Mouse (Mus musculus) limb, embryonic 11.5 days (tissue): ENCODE measurements around the gene Rprd1b. TPM values are rescaled to one million over a fixed set of nuclear protein-coding genes. Genes with fewer than 3 reads are reported as not detected.

ENCODE experiments used
- ATAC-seq: fragments of 200-750 bp; cut with Nextera tagmentation; 2 replicates; pipeline ENCODE4 v1.8.0; 2017; ENCODE audit warnings: low read depth; ENCODE audit not compliant: insufficient number of reproducible peaks, low FRiP score, low TSS enrichment
- DNase-seq: peaks from one replicate; pipeline ENCODE4 v3.0.0-alpha.2; 2015; ENCODE audit warnings: low spot score
- H3K27ac ChIP-seq: fragments of 300-500 bp; sonication (generic); replicated peaks from 2 replicates; pipeline ENCODE4 v1.5.1; 2014; ENCODE audit warnings: low read depth, mild to moderate bottlenecking, low read length
- H3K27me3 ChIP-seq: fragments of 300-500 bp; sonication (generic); 2 replicates; pipeline ENCODE4 v1.6.1; 2014; ENCODE audit warnings: mild to moderate bottlenecking, low read length, mixed read lengths; ENCODE audit not compliant: control insufficient read depth, insufficient read depth
- H3K36me3 ChIP-seq: fragments of 300-500 bp; sonication (generic); 2 replicates; pipeline ENCODE4 v1.6.1; 2014; ENCODE audit warnings: mild to moderate bottlenecking, low read length, moderate library complexity, mixed read lengths; ENCODE audit not compliant: control insufficient read depth, insufficient read depth
- H3K4me1 ChIP-seq: fragments of 300-500 bp; sonication (generic); 2 replicates; pipeline ENCODE4 v1.6.1; 2014; ENCODE audit warnings: low read length, mixed read lengths; ENCODE audit not compliant: control insufficient read depth, insufficient read depth
- H3K4me2 ChIP-seq: fragments of 300-500 bp; sonication (generic); 2 replicates; pipeline ENCODE4 v1.6.1; 2014; ENCODE audit warnings: low read depth, mild to moderate bottlenecking, moderate library complexity; ENCODE audit not compliant: severe bottlenecking
- H3K4me3 ChIP-seq: fragments of 300-500 bp; sonication (generic); 2 replicates; pipeline ENCODE4 v1.5.1; 2014; ENCODE audit warnings: low read depth, low read length
- H3K9ac ChIP-seq: fragments of 300-500 bp; sonication (generic); 2 replicates; pipeline ENCODE4 v1.6.1; 2014; ENCODE audit warnings: mild to moderate bottlenecking, low read length
- H3K9me3 ChIP-seq: fragments of 300-500 bp; sonication (generic); 2 replicates; pipeline ENCODE4 v1.6.1; 2016; ENCODE audit warnings: low read length; ENCODE audit not compliant: control insufficient read depth
- WGBS: fragments of 180-500 bp; shearing (Covaris S2); extraction: QIAGEN DNeasy Blood & Tissue Kit; methylation state at CpG from one replicate; pipeline ENCODE4 v1.1.7; 2014; 5-methylcytosine and 5-hydroxymethylcytosine counted together
- polyA plus RNA-seq: library from polyadenylated mRNA; unstranded; fragments of >200 nt; fragmentation: Nextera tagmentation; extraction: Ambion mirVana; gene quantifications from 2 replicates; pipeline ENCODE4 v1.2.1, GENCODE M21; 2014

The Rprd1b gene
- polyA plus RNA-seq = 64.5 and 64.7 TPM in 2 replicates

GRCm38 (mm10) chr2:158028354-158028863 is at the start of gene Rprd1b, which contains the start of gene Tti1:
Gene Rprd1b (plus strand): TSS chr2:158028497.
Gene Tti1 (minus strand): TSS chr2:158028433.
- Histone ChIP-seq H3K4me1 (peaks cover 14% of the 10 kb centered on the region; the same call in 1 of the 2 replicates), H3K27ac (peak within 1 kb of the TSS; percentile 95), H3K9ac (peak within 1 kb of the TSS; percentile 93), H3K9me3 (no peaks in the 10 kb centered on the region), H3K4me2 (peak within 1 kb of the TSS; percentile 81), H3K36me3 (no peaks in the 10 kb centered on the region; the same call in 1 of the 2 replicates), H3K4me3 (peak within 1 kb of the TSS; percentile 100), H3K27me3 (no peaks in the 10 kb centered on the region)
- DNase-seq (peak; percentile 96), ATAC-seq (peak; percentile 92)
- 0% methylated on average over 52 of the region's 52 CpGs for WGBS

- H3K9me3 ChIP-seq = no peaks in the 10 kb centered on the region
- 62% methylated on average over 5 of the region's 5 CpGs for WGBS
- no peak overlapping the region for H3K4me2 ChIP-seq
- no peak overlapping the region for H3K4me3 ChIP-seq
- H3K27ac ChIP-seq = no peak overlapping the region
- peaks cover 18% of the 10 kb centered on the region for H3K4me1 ChIP-seq
- H3K27me3 ChIP-seq = 0 out of 2 replicates have a peak, but pooled peaks cover 2% of the 10 kb centered on the region
- H3K9ac ChIP-seq = no peak overlapping the region
- ATAC-seq (no peak), DNase-seq (no peak)
- no peaks in the 10 kb centered on the region; the same call in 1 of the 2 replicates for H3K36me3 ChIP-seq
Measured at GRCm38 (mm10) chr2:157979241-157979640, 49.1 kb upstream of the Rprd1b start.

- ATAC-seq (no peak), DNase-seq (no peak)
- Histone ChIP-seq H3K4me3 (no peak overlapping the region), H3K9me3 (no peaks in the 10 kb centered on the region), H3K27ac (no peak overlapping the region), H3K27me3 (no peaks in the 10 kb centered on the region), H3K9ac (no peak overlapping the region), H3K4me2 (no peak overlapping the region), H3K36me3 (no peaks in the 10 kb centered on the region; the same call in 1 of the 2 replicates), H3K4me1 (no peaks in the 10 kb centered on the region)
- 90% methylated on average over 3 of the region's 3 CpGs for WGBS
Measured at GRCm38 (mm10) chr2:157982727-157983126, 45.6 kb upstream of the Rprd1b start.

- Histone ChIP-seq H3K4me2 (no peak overlapping the region), H3K9me3 (no peaks in the 10 kb centered on the region), H3K27me3 (no peaks in the 10 kb centered on the region), H3K4me3 (no peak overlapping the region), H3K9ac (no peak overlapping the region), H3K36me3 (no peaks in the 10 kb centered on the region; the same call in 1 of the 2 replicates), H3K4me1 (no peaks in the 10 kb centered on the region), H3K27ac (no peak overlapping the region)
- DNase-seq = no peak
- 90% methylated on average over 4 of the region's 4 CpGs for WGBS
- no peak for ATAC-seq
Measured at GRCm38 (mm10) chr2:157983276-157983675, 45.0 kb upstream of the Rprd1b start.

- H3K9me3 ChIP-seq = no peaks in the 10 kb centered on the region
- 80% methylated on average over 4 of the region's 4 CpGs for WGBS
Measured at GRCm38 (mm10) chr2:157985611-157986010, 42.7 kb upstream of the Rprd1b start.

GRCm38 (mm10) chr2:157986235-157986634 is 42.1 kb upstream of the Rprd1b start:
- H3K9ac ChIP-seq = no peak overlapping the region
- 89% methylated on average over 6 of the region's 6 CpGs for WGBS
- H3K4me2 ChIP-seq = no peak overlapping the region
- no peaks in the 10 kb centered on the region for H3K9me3 ChIP-seq
- no peak overlapping the region for H3K4me3 ChIP-seq
- H3K27ac ChIP-seq = no peak overlapping the region
- DNase-seq = no peak
- ATAC-seq = no peak
- H3K27me3 ChIP-seq = no peaks in the 10 kb centered on the region
- H3K36me3 ChIP-seq = no peaks in the 10 kb centered on the region; the same call in 1 of the 2 replicates
- H3K4me1 ChIP-seq = 0 out of 2 replicates have a peak, but pooled peaks cover 2% of the 10 kb centered on the region

More at GRCm38 (mm10) chr2:157985611-157986010, 42.7 kb upstream of the Rprd1b start:
- Histone ChIP-seq H3K27me3 (no peaks in the 10 kb centered on the region), H3K9ac (no peak overlapping the region), H3K27ac (no peak overlapping the region), H3K4me2 (no peak overlapping the region), H3K36me3 (no peaks in the 10 kb centered on the region; the same call in 1 of the 2 replicates), H3K4me1 (0 out of 2 replicates have a peak, but pooled peaks cover 2% of the 10 kb centered on the region), H3K4me3 (no peak overlapping the region)
- DNase-seq (no peak), ATAC-seq (no peak)

GRCm38 (mm10) chr2:157988416-157989190 is 39.7 kb upstream of the Rprd1b start:
- 76% methylated on average over 7 of the region's 7 CpGs for WGBS
- H3K4me3 ChIP-seq = no peak overlapping the region
- H3K4me1 ChIP-seq = 0 out of 2 replicates have a peak, but pooled peaks cover 2% of the 10 kb centered on the region
- no peak for DNase-seq
- no peak overlapping the region for H3K27ac ChIP-seq
- ATAC-seq = no peak
- peaks cover 6% of the 10 kb centered on the region; the same call in 1 of the 2 replicates for H3K36me3 ChIP-seq
- no peak overlapping the region for H3K9ac ChIP-seq
- H3K9me3 ChIP-seq = no peaks in the 10 kb centered on the region
- no peak overlapping the region for H3K4me2 ChIP-seq
- no peaks in the 10 kb centered on the region for H3K27me3 ChIP-seq

- Histone ChIP-seq H3K4me3 (no peak overlapping the region), H3K27ac (no peak overlapping the region), H3K4me2 (no peak overlapping the region), H3K36me3 (peaks cover 6% of the 10 kb centered on the region), H3K27me3 (no peaks in the 10 kb centered on the region), H3K9me3 (no peaks in the 10 kb centered on the region), H3K9ac (no peak overlapping the region), H3K4me1 (0 out of 2 replicates have a peak, but pooled peaks cover 2% of the 10 kb centered on the region)
- 67% methylated on average over 2 of the region's 2 CpGs for WGBS
- ATAC-seq (no peak), DNase-seq (peak; percentile 35)
Measured at GRCm38 (mm10) chr2:157989946-157990345, 38.4 kb upstream of the Rprd1b start.
